Mouse (Mus musculus): Measurements from ENCODE around the gene Mat1a. TPM values are rescaled to one million over a fixed set of nuclear protein-coding genes. Genes with fewer than 3 reads are reported as not detected.

Gene Mat1a
- polyA plus RNA-seq, 1 experiment = 2.6 TPM

DNA sequence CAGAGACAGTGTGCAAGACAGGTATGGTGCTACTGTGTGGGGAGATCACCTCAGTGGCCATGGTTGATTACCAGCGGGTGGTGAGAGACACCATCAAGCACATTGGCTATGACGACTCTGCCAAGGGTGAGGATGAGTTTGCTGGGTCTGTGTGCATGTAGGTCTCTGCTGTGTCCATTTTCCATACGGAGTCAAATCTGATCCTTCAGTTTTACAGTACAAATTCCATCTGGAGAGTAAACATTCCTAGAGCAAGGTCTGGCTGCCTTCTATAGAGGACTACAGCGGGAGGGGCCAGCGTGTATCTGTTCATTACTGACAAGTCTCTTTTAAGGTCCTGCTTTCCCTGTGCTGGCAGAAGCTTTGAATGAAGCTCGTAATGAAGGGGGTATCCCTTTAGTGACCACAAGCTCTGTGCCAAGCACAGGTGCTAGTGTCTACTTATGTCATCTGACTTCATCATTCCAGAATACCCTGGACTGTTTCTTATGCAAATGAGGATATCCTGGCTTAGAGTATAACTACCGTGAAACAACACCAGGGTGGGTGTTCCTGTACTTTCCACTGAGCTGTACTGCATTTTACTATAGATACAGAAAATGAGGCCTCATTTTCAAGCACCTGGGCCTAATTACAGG is 6.3 kb downstream of the Mat1a start:
- Histone ChIP-seq H3K27ac (replicated peaks; ENCODE audit: low read depth, low read length) (no peak overlapping the region), H3K4me3 (ENCODE audit: insufficient read depth, low read depth, low read length) (no peak overlapping the region), H3K4me1 (ENCODE audit: control insufficient read depth, insufficient read depth, insufficient read length, low read length) (no peaks in the 10 kb centered on the region)

DNA sequence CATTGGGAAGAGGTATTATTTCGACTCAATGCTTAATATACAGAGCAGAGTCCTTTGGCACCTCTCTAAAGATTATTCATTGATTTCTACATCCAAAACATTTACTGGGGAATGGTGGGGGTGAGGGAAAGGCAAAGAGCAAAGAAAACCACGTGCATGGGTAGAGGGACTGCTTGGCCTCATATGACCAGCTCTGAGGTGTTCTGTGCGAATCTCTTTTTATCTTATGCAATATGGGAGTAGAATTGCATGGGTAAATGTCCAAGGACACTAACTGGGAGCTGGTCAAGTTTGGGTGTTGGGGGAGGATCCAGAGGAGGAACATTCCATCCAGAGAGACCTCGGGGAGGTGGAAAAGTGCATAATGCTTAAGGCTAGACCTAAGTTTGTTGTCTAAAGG is 8.1 kb downstream of the Mat1a start:
- H3K27ac ChIP-seq (replicated peaks; ENCODE audit: low read depth, low read length) = no peak overlapping the region
- H3K4me3 ChIP-seq (ENCODE audit: insufficient read depth, low read depth, low read length) = no peak overlapping the region
- no peaks in the 10 kb centered on the region for H3K4me1 ChIP-seq (ENCODE audit: control insufficient read depth, insufficient read depth, insufficient read length, low read length)

- H3K4me1 ChIP-seq (ENCODE audit: control insufficient read depth, insufficient read depth, insufficient read length, low read length) = no peaks in the 10 kb centered on the region
- no peak overlapping the region for H3K4me3 ChIP-seq (ENCODE audit: insufficient read depth, low read depth, low read length)
- no peak overlapping the region for H3K27ac ChIP-seq (replicated peaks; ENCODE audit: low read depth, low read length)
Measured at GRCm38 (mm10) chr14:41116271-41116670, 11.4 kb downstream of the Mat1a start.

- Histone ChIP-seq H3K4me3 (ENCODE audit: insufficient read depth, low read depth, low read length) (no peak overlapping the region), H3K27ac (replicated peaks; ENCODE audit: low read depth, low read length) (no peak overlapping the region), H3K4me1 (ENCODE audit: control insufficient read depth, insufficient read depth, insufficient read length, low read length) (no peaks in the 10 kb centered on the region)
Measured at GRCm38 (mm10) chr14:41124683-41125082, 19.8 kb downstream of the Mat1a start.

- no peak overlapping the region for H3K4me3 ChIP-seq (ENCODE audit: insufficient read depth, low read depth, low read length)
- H3K4me1 ChIP-seq (ENCODE audit: control insufficient read depth, insufficient read depth, insufficient read length, low read length) = no peaks in the 10 kb centered on the region
- no peak overlapping the region for H3K27ac ChIP-seq (replicated peaks; ENCODE audit: low read depth, low read length)
Measured at GRCm38 (mm10) chr14:41127997-41128396, 23.2 kb downstream of the Mat1a start.

GRCm38 (mm10) chr14:41131540-41131939 is 26.7 kb downstream of the Mat1a start, which contains the start of gene Sftpa1:
Gene Sftpa1 (plus strand): TSS chr14:41131782.
- Histone ChIP-seq H3K27ac (replicated peaks; ENCODE audit: low read depth, low read length) (no peak within 1 kb of the TSS), H3K4me3 (ENCODE audit: insufficient read depth, low read depth, low read length) (no peak within 1 kb of the TSS)

DNA sequence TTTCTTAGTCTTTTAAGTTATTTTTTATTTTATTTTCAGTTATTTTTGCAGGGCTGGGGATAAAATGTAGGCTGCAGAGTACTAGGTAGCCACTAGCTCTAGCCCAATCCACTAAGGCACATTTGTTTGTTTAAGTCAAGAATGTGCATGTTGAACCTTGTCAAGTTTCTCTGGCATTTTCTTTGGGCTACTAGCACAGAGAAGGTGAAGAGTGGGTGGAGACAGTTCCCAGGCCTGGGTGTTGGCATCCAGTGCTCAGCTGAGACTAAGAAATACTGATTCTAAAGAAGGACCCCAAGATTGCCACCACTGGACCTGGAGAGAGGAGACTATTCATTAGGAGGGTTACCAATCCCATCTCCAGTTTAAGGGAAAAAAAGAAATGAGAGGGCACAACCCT is 32.2 kb downstream of the Mat1a start:
- Histone ChIP-seq H3K27ac (replicated peaks; ENCODE audit: low read depth, low read length) (no peak overlapping the region), H3K4me3 (ENCODE audit: insufficient read depth, low read depth, low read length) (no peak overlapping the region), H3K4me1 (ENCODE audit: control insufficient read depth, insufficient read depth, insufficient read length, low read length) (no peaks in the 10 kb centered on the region)

More at GRCm38 (mm10) chr14:41131540-41131939, 26.7 kb downstream of the Mat1a start, which contains the start of gene Sftpa1:
- H3K4me1 ChIP-seq (ENCODE audit: control insufficient read depth, insufficient read depth, insufficient read length, low read length) = no peaks in the 10 kb centered on the region

- Histone ChIP-seq H3K27ac (replicated peaks; ENCODE audit: low read depth, low read length) (no peak overlapping the region), H3K4me1 (ENCODE audit: control insufficient read depth, insufficient read depth, insufficient read length, low read length) (no peaks in the 10 kb centered on the region), H3K4me3 (ENCODE audit: insufficient read depth, low read depth, low read length) (no peak overlapping the region)
Measured at GRCm38 (mm10) chr14:41140686-41141085, 35.9 kb downstream of the Mat1a start.

GRCm38 (mm10) chr14:41146035-41146434 is 41.2 kb downstream of the Mat1a start:
- Histone ChIP-seq H3K27ac (replicated peaks; ENCODE audit: low read depth, low read length) (no peak overlapping the region), H3K4me1 (ENCODE audit: control insufficient read depth, insufficient read depth, insufficient read length, low read length) (no peaks in the 10 kb centered on the region), H3K4me3 (ENCODE audit: insufficient read depth, low read depth, low read length) (no peak overlapping the region)

GRCm38 (mm10) chr14:41146922-41147321 is 42.1 kb downstream of the Mat1a start:
- Histone ChIP-seq H3K4me3 (ENCODE audit: insufficient read depth, low read depth, low read length) (no peak overlapping the region), H3K27ac (replicated peaks; ENCODE audit: low read depth, low read length) (no peak overlapping the region), H3K4me1 (ENCODE audit: control insufficient read depth, insufficient read depth, insufficient read length, low read length) (no peaks in the 10 kb centered on the region)

DNA sequence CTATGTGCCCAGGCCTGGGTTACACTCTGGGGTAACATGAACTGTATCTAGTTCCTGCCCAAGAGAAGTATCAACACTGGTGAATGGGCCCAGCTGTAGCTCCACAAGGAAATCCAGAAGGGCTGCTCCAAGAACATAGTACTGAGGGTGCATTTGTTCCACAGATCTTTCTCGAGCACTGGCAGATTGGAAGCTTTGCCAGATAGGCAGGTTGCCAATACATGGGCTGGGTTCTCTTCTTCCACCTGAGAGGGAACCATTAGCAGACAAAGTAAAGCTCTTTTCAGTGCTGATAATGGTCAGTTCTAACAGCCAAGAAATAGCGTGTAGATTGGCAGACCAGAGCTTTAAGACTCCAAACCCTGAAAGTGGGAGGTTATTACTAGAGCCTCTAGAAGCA is 42.5 kb downstream of the Mat1a start:
- Histone ChIP-seq H3K4me3 (ENCODE audit: insufficient read depth, low read depth, low read length) (no peak overlapping the region), H3K4me1 (ENCODE audit: control insufficient read depth, insufficient read depth, insufficient read length, low read length) (no peaks in the 10 kb centered on the region), H3K27ac (replicated peaks; ENCODE audit: low read depth, low read length) (no peak overlapping the region)

GRCm38 (mm10) chr14:41151220-41151898 is 46.5 kb downstream of the Mat1a start, which contains the start of gene Mbl1:
Gene Mbl1 (plus strand): TSS chr14:41151458.
- no peaks in the 10 kb centered on the region for H3K4me1 ChIP-seq (ENCODE audit: control insufficient read depth, insufficient read depth, insufficient read length, low read length)
- no peak within 1 kb of the TSS for H3K4me3 ChIP-seq (ENCODE audit: insufficient read depth, low read depth, low read length)
- H3K27ac ChIP-seq (replicated peaks; ENCODE audit: low read depth, low read length) = no peak within 1 kb of the TSS

- H3K4me3 ChIP-seq (ENCODE audit: insufficient read depth, low read depth, low read length) = no peak overlapping the region
- H3K27ac ChIP-seq (replicated peaks; ENCODE audit: low read depth, low read length) = no peak overlapping the region
- no peaks in the 10 kb centered on the region for H3K4me1 ChIP-seq (ENCODE audit: control insufficient read depth, insufficient read depth, insufficient read length, low read length)
Measured at GRCm38 (mm10) chr14:41160076-41160475, 55.2 kb downstream of the Mat1a start.

DNA sequence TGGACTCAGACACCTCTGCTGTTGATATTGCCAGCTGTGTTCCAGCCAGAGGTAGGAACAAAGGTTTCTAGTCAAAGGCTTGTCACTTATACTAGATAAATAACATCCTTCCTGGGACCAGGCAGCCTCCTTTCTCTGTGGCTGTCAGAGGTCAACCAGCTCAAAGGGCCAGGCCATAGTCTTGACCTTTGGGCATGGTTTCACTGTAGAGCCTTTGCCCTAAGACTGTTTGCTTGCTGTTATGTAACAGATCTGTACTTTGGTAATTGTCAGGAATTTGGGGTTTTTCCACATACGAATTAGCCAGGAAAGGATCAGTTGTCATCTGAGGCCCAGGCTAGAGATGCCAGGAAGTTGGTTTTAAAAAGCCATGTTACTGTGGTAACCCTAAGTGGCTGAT is 55.9 kb downstream of the Mat1a start:
- Histone ChIP-seq H3K4me1 (ENCODE audit: control insufficient read depth, insufficient read depth, insufficient read length, low read length) (no peaks in the 10 kb centered on the region), H3K4me3 (ENCODE audit: insufficient read depth, low read depth, low read length) (no peak overlapping the region), H3K27ac (replicated peaks; ENCODE audit: low read depth, low read length) (peak overlapping the region; percentile 74)

- Histone ChIP-seq H3K27ac (replicated peaks; ENCODE audit: low read depth, low read length) (no peak overlapping the region), H3K4me1 (ENCODE audit: control insufficient read depth, insufficient read depth, insufficient read length, low read length) (no peaks in the 10 kb centered on the region)
Measured at GRCm38 (mm10) chr14:41162663-41163062, 57.8 kb downstream of the Mat1a start.

GRCm38 (mm10) chr14:41167278-41167677 is 62.4 kb downstream of the Mat1a start:
- Histone ChIP-seq H3K4me3 (ENCODE audit: insufficient read depth, low read depth, low read length) (no peak overlapping the region), H3K4me1 (ENCODE audit: control insufficient read depth, insufficient read depth, insufficient read length, low read length) (no peaks in the 10 kb centered on the region; the same call in 1 of the 2 replicates), H3K27ac (replicated peaks; ENCODE audit: low read depth, low read length) (no peak overlapping the region)

More at GRCm38 (mm10) chr14:41162663-41163062, 57.8 kb downstream of the Mat1a start:
- H3K4me3 ChIP-seq (ENCODE audit: insufficient read depth, low read depth, low read length) = no peak overlapping the region

Measured in brown adipose tissue, adult 24 weeks (tissue).